8 mouse cellular contexts compared by ENCODE assay signal in genomic region chr7:102337898-102338297, GRCm38 (mm10).
DNase-seq lines count a peak whose midpoint lies in the region; ATAC-seq and TF ChIP-seq lines count a peak whose summit lies in the region.

No protein-coding gene starts in this region.

- peak overlapping the region; percentile 13; the same call in 1 of the 2 replicates for H3K4me3 ChIP-seq in gastrocnemius, adult 2 months
- no peak overlapping the region for H3K4me3 ChIP-seq in kidney, postnatal 0 days (replicated peaks; ENCODE audit: low read depth, low read length)
- H3K4me3 ChIP-seq in megakaryocyte, embryonic 14.5 days (replicated peaks): peak overlapping the region; percentile 83
- no peak overlapping the region for H3K4me3 ChIP-seq in forebrain, embryonic 12.5 days (replicated peaks)
- no peak overlapping the region for H3K4me3 ChIP-seq in hindbrain, postnatal 0 days (ENCODE audit: low read length)

- peak overlapping the region; percentile 75 for H3K27ac ChIP-seq in gastrocnemius, adult 2 months
- no peak overlapping the region for H3K27ac ChIP-seq in kidney, postnatal 0 days
- no peak overlapping the region for H3K27ac ChIP-seq in forebrain, embryonic 12.5 days
- no peak overlapping the region for H3K27ac ChIP-seq in hindbrain, postnatal 0 days

- H3K4me1 ChIP-seq in kidney, postnatal 0 days (replicated peaks; ENCODE audit: insufficient read depth, low read length): no peaks in the 10 kb centered on the region
- peaks cover 63% of the 10 kb centered on the region for H3K4me1 ChIP-seq in megakaryocyte, embryonic 14.5 days
- H3K4me1 ChIP-seq in forebrain, embryonic 12.5 days: no peaks in the 10 kb centered on the region
- H3K4me1 ChIP-seq in hindbrain, postnatal 0 days (ENCODE audit: insufficient read depth, low read length): no peaks in the 10 kb centered on the region

- DNase-seq in gastrocnemius, adult 2 months: peak; percentile 59
- no peak for DNase-seq in gastrocnemius, postnatal 10 days
- peak; percentile 53 for DNase-seq in adrenal gland, postnatal 14 days
- DNase-seq in kidney, postnatal 0 days (ENCODE audit: low spot score): peak; percentile 87
- no peak for DNase-seq in hindbrain, postnatal 0 days (ENCODE audit: low spot score)
- no peak for DNase-seq in layer of hippocampus, postnatal 10 days (ENCODE audit: low spot score in 2 of 2)

- intact Hi-C loops in gastrocnemius, adult 2 months (cut with DNase I): no loop called here

- 17% methylated on average over 3 of the region's 3 CpGs for WGBS in kidney, postnatal 0 days
- 85% methylated on average over 3 of the region's 3 CpGs for WGBS in forebrain, embryonic 12.5 days
- WGBS in hindbrain, postnatal 0 days: 60% methylated on average over 3 of the region's 3 CpGs

- no peak for ATAC-seq in kidney, postnatal 0 days (replicated peaks; ENCODE audit: low FRiP score, low read depth)
- no peak for ATAC-seq in forebrain, embryonic 12.5 days (ENCODE audit: low FRiP score)
- ATAC-seq in hindbrain, postnatal 0 days: no peak

- no peak for TF ChIP-seq CTCF in gastrocnemius, adult 2 months (IDR thresholded peaks at IDR 0.05)
- no peak for TF ChIP-seq CTCF in kidney, postnatal 0 days (IDR thresholded peaks at IDR 0.05; ENCODE audit: low read depth)
- no peak for TF ChIP-seq CTCF in hindbrain, postnatal 0 days (IDR thresholded peaks at IDR 0.05; ENCODE audit: low read depth)

- H3K4me2 ChIP-seq in kidney, postnatal 0 days (ENCODE audit: low read length): no peak overlapping the region
- H3K4me2 ChIP-seq in forebrain, embryonic 12.5 days: no peak overlapping the region
- no peak overlapping the region for H3K4me2 ChIP-seq in hindbrain, postnatal 0 days (ENCODE audit: low read depth, low read length)

- no peaks in the 10 kb centered on the region for H3K9me3 ChIP-seq in kidney, postnatal 0 days (replicated peaks; ENCODE audit: low read length)
- H3K9me3 ChIP-seq in megakaryocyte, embryonic 14.5 days: no peaks in the 10 kb centered on the region
- no peaks in the 10 kb centered on the region for H3K9me3 ChIP-seq in forebrain, embryonic 12.5 days
- no peaks in the 10 kb centered on the region for H3K9me3 ChIP-seq in hindbrain, postnatal 0 days (ENCODE audit: low read length)

- no peaks in the 10 kb centered on the region for H3K36me3 ChIP-seq in kidney, postnatal 0 days (ENCODE audit: insufficient read depth, low read length)
- H3K36me3 ChIP-seq in megakaryocyte, embryonic 14.5 days (replicated peaks; ENCODE audit: low read length): peaks cover 17% of the 10 kb centered on the region
- H3K36me3 ChIP-seq in forebrain, embryonic 12.5 days (replicated peaks): no peaks in the 10 kb centered on the region
- H3K36me3 ChIP-seq in hindbrain, postnatal 0 days (ENCODE audit: insufficient read depth, low read length): no peaks in the 10 kb centered on the region

- H3K9ac ChIP-seq in kidney, postnatal 0 days (ENCODE audit: low read depth, low read length): no peak overlapping the region
- no peak overlapping the region for H3K9ac ChIP-seq in forebrain, embryonic 12.5 days
- H3K9ac ChIP-seq in hindbrain, postnatal 0 days (replicated peaks; ENCODE audit: low read length): no peak overlapping the region

- no peaks in the 10 kb centered on the region for H3K27me3 ChIP-seq in kidney, postnatal 0 days (ENCODE audit: insufficient read depth, low read length)
- no peaks in the 10 kb centered on the region for H3K27me3 ChIP-seq in megakaryocyte, embryonic 14.5 days (replicated peaks)
- no peaks in the 10 kb centered on the region for H3K27me3 ChIP-seq in forebrain, embryonic 12.5 days
- no peaks in the 10 kb centered on the region for H3K27me3 ChIP-seq in hindbrain, postnatal 0 days (ENCODE audit: insufficient read depth, low read length)

Comparison
In these comparisons a context has a peak if more than half of its experiments do, and no peak if none do; other contexts are left out.
1. DNase-seq: peak in gastrocnemius, adult 2 months (single experiment), adrenal gland, postnatal 14 days (single experiment) and kidney, postnatal 0 days (single experiment); none in gastrocnemius, postnatal 10 days (single experiment), hindbrain, postnatal 0 days (single experiment) and layer of hippocampus, postnatal 10 days (0 of 2).
2. H3K4me3 ChIP-seq: peak in gastrocnemius, adult 2 months (single experiment) and megakaryocyte, embryonic 14.5 days (single experiment); none in kidney, postnatal 0 days (single experiment), forebrain, embryonic 12.5 days (single experiment) and hindbrain, postnatal 0 days (single experiment).